Mouse (Mus musculus) liver, embryonic 14.5 days (tissue): Measurements from ENCODE around the gene Ctns. TPM values are rescaled to one million over a fixed set of nuclear protein-coding genes. Genes with fewer than 3 reads are reported as not detected.

Experiments used
- ATAC-seq: fragments of 200-750 bp; cut with Nextera tagmentation; 2 replicates; pipeline ENCODE4 v1.8.0; 2017; ENCODE audit warnings: moderate number of reproducible peaks, mild to moderate bottlenecking, moderate library complexity; ENCODE audit not compliant: insufficient read depth
- DNase-seq, 3 experiments: peaks; one replicate each; pipeline ENCODE4 v3.0.0-alpha.2; 2012 to 2013; ENCODE audit warnings: low read depth in 3 of 3, low spot score in 3 of 3
- H3K27ac ChIP-seq: fragments of 300-500 bp; sonication (generic); 2 replicates; pipeline ENCODE4 v1.5.1; 2014; ENCODE audit warnings: moderate library complexity, mild to moderate bottlenecking, control low read depth, inconsistent platforms
- H3K27me3 ChIP-seq: fragments of 300-500 bp; sonication (generic); 2 replicates; pipeline ENCODE4 v1.6.1; 2014; ENCODE audit warnings: mild to moderate bottlenecking, low read length, moderate library complexity; ENCODE audit not compliant: control insufficient read depth, insufficient read depth
- H3K36me3 ChIP-seq: fragments of 300-500 bp; sonication (generic); replicated peaks from 2 replicates; pipeline ENCODE4 v1.6.1; 2014; ENCODE audit warnings: low read depth; ENCODE audit not compliant: control insufficient read depth, insufficient read depth
- H3K4me1 ChIP-seq, 2 experiments: fragments of 200-500 bp in 1 of 2; fragments of 300-500 bp in 1 of 2; sonication (generic) in 1 of 2; replicated peaks; 2 replicates each; pipeline ENCODE4 v1.6.1; 2012 to 2014; ENCODE audit warnings: antibody characterized with exemption in 1 of 2, inconsistent platforms in 1 of 2, low read length in 1 of 2; ENCODE audit not compliant: control insufficient read depth in 2 of 2, insufficient read depth in 2 of 2
- H3K4me2 ChIP-seq: fragments of 300-500 bp; sonication (generic); 2 replicates; pipeline ENCODE4 v1.6.1; 2014; ENCODE audit warnings: low read depth, mild to moderate bottlenecking, control low read depth, moderate library complexity
- H3K4me3 ChIP-seq, 2 experiments: fragments of 200-500 bp in 1 of 2; fragments of 300-500 bp in 1 of 2; sonication (generic) in 1 of 2; 2 replicates each; pipeline ENCODE4 v1.5.1; 2012 to 2014; ENCODE audit warnings: low read depth in 2 of 2, low read length in 2 of 2, mild to moderate bottlenecking in 2 of 2, control low read depth in 1 of 2, inconsistent platforms in 1 of 2, moderate library complexity in 1 of 2; ENCODE audit not compliant: insufficient read depth in 1 of 2
- H3K9ac ChIP-seq: fragments of 300-500 bp; sonication (generic); replicated peaks from 2 replicates; pipeline ENCODE4 v1.6.1; 2014; ENCODE audit warnings: mild to moderate bottlenecking, control low read depth, moderate library complexity
- H3K9me3 ChIP-seq: fragments of 300-500 bp; sonication (generic); 2 replicates; pipeline ENCODE4 v1.6.1; 2016; ENCODE audit warnings: low read length, mixed read lengths; ENCODE audit not compliant: control insufficient read depth
- CTCF ChIP-seq: IDR thresholded peaks from 2 replicates; pipeline ENCODE4 v1.5.1; 2016; ENCODE audit warnings: antibody characterized with exemption, low read depth, control low read depth
- EP300 ChIP-seq: IDR thresholded peaks from 2 replicates; pipeline ENCODE4 v1.6.1; 2016; ENCODE audit warnings: antibody characterized with exemption, low read depth
- WGBS: fragments of 180-500 bp; shearing (Covaris S2); extraction: QIAGEN DNeasy Blood & Tissue Kit; methylation state at CpG from one replicate; pipeline ENCODE4 v1.1.7; 2014; ENCODE audit not compliant: insufficient replicate concordance; 5-methylcytosine and 5-hydroxymethylcytosine counted together
- polyA plus RNA-seq, 2 experiments: library from polyadenylated mRNA; depleted of rRNA in 1 of 2; stranded (reverse) in 1 of 2; unstranded in 1 of 2; fragments of >200 nt; fragmentation: Nextera tagmentation in 1 of 2; extraction: Ambion mirVana in 1 of 2; gene quantifications; 2 replicates each; pipeline versions ENCODE4 v1.2.1 to v1.2.3; 2012 to 2014

Gene Ctns
- polyA plus RNA-seq, 2 experiments: 4.8 to 5.3 TPM

DNA sequence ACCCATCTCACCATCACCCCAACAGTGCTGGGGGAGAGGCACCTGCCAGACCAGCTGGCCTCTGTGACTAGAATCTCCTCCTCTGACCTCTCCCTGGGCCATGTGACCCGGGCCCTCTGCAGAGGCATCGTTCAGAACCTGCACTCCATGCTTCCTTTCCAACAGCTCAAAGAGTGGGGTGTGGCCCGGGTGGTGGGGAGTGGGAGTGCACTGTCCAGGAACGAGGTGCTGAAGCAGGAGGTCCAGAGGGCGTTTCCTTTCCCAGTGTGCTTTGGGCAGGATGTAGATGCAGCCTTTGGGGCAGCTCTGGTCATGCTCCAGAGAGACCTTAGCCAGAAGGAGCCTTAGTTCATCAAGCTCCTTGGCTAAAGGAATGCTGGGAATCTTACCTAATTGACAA is 24.0 kb upstream of the Ctns start:
- 25% methylated on average over 5 of the region's 5 CpGs for WGBS
- ATAC-seq: no peak
- no peaks in the 10 kb centered on the region for H3K4me1 ChIP-seq

DNA sequence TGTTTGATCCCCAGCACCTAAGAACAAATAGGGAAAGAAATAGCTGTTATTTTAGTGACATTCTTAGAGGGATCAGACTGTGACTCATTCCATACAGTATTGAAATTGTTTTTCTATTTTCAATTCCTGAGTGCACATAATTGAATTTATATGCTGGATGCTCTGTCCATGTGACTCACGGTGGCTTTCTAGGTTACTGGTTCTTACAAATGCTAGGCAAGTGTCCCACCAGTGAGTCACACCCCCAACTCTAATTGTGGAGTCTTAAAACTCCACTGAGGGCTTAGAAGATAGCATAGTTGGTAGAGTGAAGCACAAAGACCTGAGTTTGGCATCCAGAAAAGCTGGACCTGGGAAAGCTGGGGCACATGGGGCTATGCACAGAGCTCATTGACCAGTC is 21.8 kb upstream of the Ctns start:
- Histone ChIP-seq H3K27me3 (no peaks in the 10 kb centered on the region), H3K9ac (no peak overlapping the region), H3K4me3 (no peak overlapping the region), H3K36me3 (no peaks in the 10 kb centered on the region), H3K27ac (no peak overlapping the region), H3K9me3 (no peaks in the 10 kb centered on the region), H3K4me2 (no peak overlapping the region), H3K4me1 (no peaks in the 10 kb centered on the region)
- DNase-seq: no peak
- 69% methylated on average over 1 of the region's 1 CpGs for WGBS
- ATAC-seq: no peak
- TF ChIP-seq CTCF: no peak
- TF ChIP-seq EP300: no peak

More for the DNA sequence above, 24.0 kb upstream of the Ctns start:
- Histone ChIP-seq H3K4me3 (no peak overlapping the region), H3K27me3 (no peaks in the 10 kb centered on the region), H3K27ac (no peak overlapping the region), H3K9ac (no peak overlapping the region), H3K36me3 (no peaks in the 10 kb centered on the region), H3K9me3 (no peaks in the 10 kb centered on the region), H3K4me2 (no peak overlapping the region)
- no peak for TF ChIP-seq EP300
- TF ChIP-seq CTCF: no peak
- no peak for DNase-seq

DNA sequence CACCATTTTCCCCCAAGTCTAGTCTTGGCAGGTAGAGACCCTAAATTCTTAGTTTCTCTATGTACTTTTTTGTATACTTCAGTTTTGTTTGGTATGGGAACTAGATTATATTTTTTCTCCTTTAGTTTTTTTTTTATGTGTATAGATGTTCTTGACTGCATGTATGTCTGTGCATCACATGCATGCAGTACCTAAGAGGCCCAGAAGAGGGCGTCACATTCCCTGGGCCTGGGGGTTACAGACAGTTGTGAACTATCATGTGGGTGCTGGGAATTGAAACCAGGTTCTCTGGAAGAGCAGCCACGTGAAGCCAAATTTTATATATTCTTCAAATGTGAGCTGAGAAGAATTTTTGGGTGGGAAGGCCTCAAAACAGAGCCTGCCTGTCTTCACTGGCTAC is 20.8 kb upstream of the Ctns start:
- DNase-seq (no peak), ATAC-seq (no peak)
- Histone ChIP-seq H3K36me3 (no peaks in the 10 kb centered on the region), H3K27me3 (no peaks in the 10 kb centered on the region), H3K4me1 (no peaks in the 10 kb centered on the region), H3K4me3 (no peak overlapping the region), H3K27ac (no peak overlapping the region), H3K9ac (no peak overlapping the region), H3K9me3 (no peaks in the 10 kb centered on the region), H3K4me2 (no peak overlapping the region)
- 42% methylated on average over 2 of the region's 2 CpGs for WGBS
- TF ChIP-seq CTCF (peak; percentile 38), EP300 (no peak)

DNA sequence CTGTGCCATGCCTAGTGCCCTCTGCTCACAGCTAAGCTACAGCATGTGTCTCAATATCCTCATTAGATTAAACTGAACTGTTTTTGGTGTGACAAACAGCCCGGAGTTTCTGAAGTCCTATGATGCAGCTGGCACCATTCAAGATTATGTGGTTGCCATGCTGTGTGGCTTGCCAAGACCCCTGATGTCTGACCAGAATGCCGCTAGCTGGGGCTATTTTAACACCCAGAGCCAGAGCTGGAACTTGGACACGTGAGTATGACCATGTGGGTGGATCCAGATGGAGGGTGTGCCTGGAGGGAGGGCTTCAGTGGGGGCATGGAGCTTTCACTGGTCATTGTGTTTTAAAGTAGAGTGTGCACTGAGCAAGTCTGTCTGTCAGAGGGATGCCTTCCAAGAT is 15.1 kb upstream of the Ctns start:
- Histone ChIP-seq H3K4me2 (no peak overlapping the region), H3K4me1 (0 out of 4 replicates have a peak, but pooled peaks cover 0 to 2% of the 10 kb centered on the region in 2 experiments), H3K9me3 (no peaks in the 10 kb centered on the region), H3K27ac (no peak overlapping the region), H3K4me3 (no peak overlapping the region), H3K9ac (no peak overlapping the region), H3K36me3 (no peaks in the 10 kb centered on the region), H3K27me3 (no peaks in the 10 kb centered on the region)
- WGBS: 50% methylated on average over 3 of the region's 3 CpGs
- TF ChIP-seq CTCF: no peak
- no peak for TF ChIP-seq EP300
- ATAC-seq (no peak), DNase-seq (no peak)

DNA sequence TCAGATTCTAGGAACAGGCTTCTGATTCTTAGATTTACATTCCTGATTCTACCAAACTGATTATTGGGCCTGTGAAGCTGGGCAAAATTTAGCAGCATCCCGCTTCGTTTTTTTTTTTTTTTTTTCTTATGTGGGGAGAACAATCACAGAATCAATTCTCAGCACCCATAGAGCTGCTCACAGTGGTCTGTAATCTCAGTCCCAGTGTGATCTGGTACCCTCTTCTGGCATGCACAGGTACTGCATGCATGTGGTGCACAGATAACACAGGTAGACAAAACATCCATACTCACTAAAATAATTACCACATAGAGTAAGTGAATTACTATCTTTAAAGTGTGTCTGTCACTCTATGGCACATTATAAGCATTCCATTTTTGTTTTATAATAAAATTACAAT is 8.8 kb upstream of the Ctns start:
- Histone ChIP-seq H3K9me3 (no peaks in the 10 kb centered on the region), H3K9ac (no peak overlapping the region), H3K4me1 (0 out of 4 replicates have a peak, but pooled peaks cover 0 to 2% of the 10 kb centered on the region in 2 experiments), H3K36me3 (no peaks in the 10 kb centered on the region), H3K4me3 (no peak overlapping the region), H3K27ac (no peak overlapping the region), H3K4me2 (no peak overlapping the region), H3K27me3 (no peaks in the 10 kb centered on the region)
- WGBS: 78% methylated on average over 2 of the region's 2 CpGs
- TF ChIP-seq CTCF (peak; percentile 63), EP300 (no peak)
- ATAC-seq (no peak), DNase-seq (no peak)

- no peak for ATAC-seq
These were observed 6.4 kb upstream of the Ctns start for GRCm38 (mm10) chr11:73205194-73205593.

More at GRCm38 (mm10) chr11:73205194-73205593, 6.4 kb upstream of the Ctns start:
- Histone ChIP-seq H3K4me3 (no peak overlapping the region), H3K9ac (no peak overlapping the region), H3K27ac (no peak overlapping the region), H3K4me1 (peaks cover under 1% of the 10 kb centered on the region in 2 experiments), H3K9me3 (no peaks in the 10 kb centered on the region), H3K27me3 (no peaks in the 10 kb centered on the region), H3K4me2 (no peak overlapping the region), H3K36me3 (no peaks in the 10 kb centered on the region)
- 61% methylated on average over 7 of the region's 7 CpGs for WGBS
- TF ChIP-seq EP300 (no peak), CTCF (no peak)
- no peak for DNase-seq
